Mouse (Mus musculus) megakaryocyte, embryonic 14.5 days (primary cell): Measurements from ENCODE around the gene Vamp2.

Experiments
- FLI1 ChIP-seq: IDR thresholded peaks from 2 replicates; pipeline ENCODE4 v1.6.1; 2012; ENCODE audit warnings: low read length, inconsistent platforms, mixed read lengths
- GATA1 ChIP-seq: IDR thresholded peaks from 3 replicates; pipeline ENCODE4 v1.6.1; 2012; ENCODE audit warnings: mixed read lengths, low read length, inconsistent platforms, borderline replicate concordance

- TF ChIP-seq GATA1 (no peak), FLI1 (no peak)
Measured at GRCm38 (mm10) chr11:69080855-69081222, 7.5 kb upstream of the Vamp2 start.
